Mouse (Mus musculus): Measurements from ENCODE around the gene Tsks.

GRCm38 (mm10) chr7:44966638-44967037, 23.6 kb downstream of the Tsks start:
- TF ChIP-seq CTCF (IDR thresholded peaks at IDR 0.05; ENCODE audit: low read depth), result peak; percentile 42
- TF ChIP-seq EP300 (IDR thresholded peaks at IDR 0.05; ENCODE audit: low read depth), result no peak

All from liver, embryonic 14.5 days (tissue).